Mouse (Mus musculus): ENCODE results near the gene Camta2.

Camta2 gene

GRCm38 (mm10) chr11:70689578-70689977, 1.7 kb upstream of the Camta2 start:
- DNase-seq, result no peak

- no peak for DNase-seq
These were observed 467 bp upstream of the Camta2 start for GRCm38 (mm10) chr11:70688372-70688771.

GRCm38 (mm10) chr11:70686901-70687566, 871 bp downstream of the Camta2 start:
- DNase-seq, result no peak

- no peak for DNase-seq
These were observed 4.3 kb downstream of the Camta2 start for GRCm38 (mm10) chr11:70683640-70684039.

- DNase-seq, result no peak
These were observed 5.9 kb downstream of the Camta2 start for GRCm38 (mm10) chr11:70681897-70682581.

- no peak for DNase-seq
These were observed 6.7 kb downstream of the Camta2 start for GRCm38 (mm10) chr11:70681170-70681569.

GRCm38 (mm10) chr11:70679894-70680293, 8.0 kb downstream of the Camta2 start:
- peak; percentile 44 to 56 for DNase-seq

GRCm38 (mm10) chr11:70679361-70679760, 8.5 kb downstream of the Camta2 start:
- DNase-seq, result no peak

GRCm38 (mm10) chr11:70678576-70678975, 9.3 kb downstream of the Camta2 start:
- DNase-seq, result no peak

- no peak for DNase-seq
These were observed 9.8 kb downstream of the Camta2 start for GRCm38 (mm10) chr11:70678092-70678491.

- no peak for DNase-seq
These were observed 13.4 kb downstream of the Camta2 start for GRCm38 (mm10) chr11:70674501-70674900.

- DNase-seq, result no peak
These were observed 13.9 kb downstream of the Camta2 start for GRCm38 (mm10) chr11:70674014-70674413.

- DNase-seq, result no peak
These were observed 16.4 kb downstream of the Camta2 start for GRCm38 (mm10) chr11:70671333-70672047.

GRCm38 (mm10) chr11:70670483-70670882, 17.4 kb downstream of the Camta2 start:
- peak in 1 of 2 experiments; percentile 17 for DNase-seq

- DNase-seq, result peak; percentile 80 to 86
These were observed 18.1 kb downstream of the Camta2 start for GRCm38 (mm10) chr11:70669582-70670345.

GRCm38 (mm10) chr11:70668771-70669505, 19.0 kb downstream of the Camta2 start, which contains the start of gene Spag7:
Gene Spag7, minus strand, starts transcription at chr11:70669416.
- DNase-seq, result peak; percentile 91

GRCm38 (mm10) chr11:70668335-70668770, 19.6 kb downstream of the Camta2 start:
- no peak for DNase-seq

- DNase-seq, result no peak
These were observed 20.4 kb downstream of the Camta2 start for GRCm38 (mm10) chr11:70667271-70668150.

- DNase-seq, result no peak
These were observed 21.2 kb downstream of the Camta2 start for GRCm38 (mm10) chr11:70666687-70667086.

GRCm38 (mm10) chr11:70664741-70665140, 23.2 kb downstream of the Camta2 start:
- DNase-seq, result no peak

GRCm38 (mm10) chr11:70663957-70664356, 23.9 kb downstream of the Camta2 start:
- no peak for DNase-seq

Data from spleen, adult 18-20 months (tissue).